Mouse (Mus musculus) testis, postnatal 10 days (tissue): ENCODE measurements around the gene Tmub2.
"Not testable (repeated sequence)": the region's sequence is repeated elsewhere in the genome, so short reads cannot be mapped to it uniquely, and the experiment has no call there.

Experiments
- DNase-seq: peaks from one replicate; pipeline ENCODE4 v3.0.0; 2021; ENCODE audit warnings: low spot score

Tmub2 gene

DNA sequence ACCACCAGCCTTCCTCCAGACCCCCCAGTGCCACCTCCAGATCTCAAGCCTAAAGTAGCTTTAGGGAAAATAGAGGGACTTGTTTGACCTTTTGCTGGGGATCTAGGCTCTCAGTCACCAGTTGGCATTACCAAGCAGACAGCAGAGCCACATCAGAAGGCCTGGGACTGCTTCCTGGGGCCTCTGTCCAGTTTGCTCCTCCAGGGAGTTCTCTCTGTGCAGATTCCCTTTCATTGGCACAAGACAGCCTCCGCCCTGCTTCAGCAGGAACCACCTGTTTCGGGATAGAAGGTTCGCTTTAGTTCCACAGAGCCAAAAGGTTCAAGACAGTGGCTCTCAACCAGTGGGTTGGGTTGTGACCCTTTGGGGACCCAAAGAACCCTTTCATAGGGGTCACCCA is 5.1 kb upstream of the Tmub2 start:
- DNase-seq, result no peak

DNA sequence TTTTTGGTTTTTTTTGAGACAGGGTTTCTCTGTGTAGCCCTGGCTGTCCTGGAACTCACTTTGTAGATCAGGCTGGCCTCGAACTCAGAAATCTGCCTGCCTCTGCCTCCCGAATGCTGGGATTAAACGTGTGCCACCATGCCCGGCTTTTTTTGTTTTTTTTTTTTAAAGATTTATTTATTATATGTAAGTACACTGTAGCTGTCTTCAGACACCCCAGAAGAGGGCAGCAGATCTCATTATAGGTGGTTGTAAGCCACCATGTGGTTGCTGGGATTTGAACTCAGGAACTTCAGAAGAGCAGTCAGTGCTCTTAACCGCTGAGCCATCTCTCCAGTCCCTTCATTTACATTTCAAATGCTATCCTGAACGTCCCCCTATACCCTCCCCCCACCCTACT is 4.5 kb upstream of the Tmub2 start:
- not testable (repeated sequence) for DNase-seq

- no peak for DNase-seq
Measured at GRCm38 (mm10) chr11:102283922-102284321, 809 bp upstream of the Tmub2 start.

DNA sequence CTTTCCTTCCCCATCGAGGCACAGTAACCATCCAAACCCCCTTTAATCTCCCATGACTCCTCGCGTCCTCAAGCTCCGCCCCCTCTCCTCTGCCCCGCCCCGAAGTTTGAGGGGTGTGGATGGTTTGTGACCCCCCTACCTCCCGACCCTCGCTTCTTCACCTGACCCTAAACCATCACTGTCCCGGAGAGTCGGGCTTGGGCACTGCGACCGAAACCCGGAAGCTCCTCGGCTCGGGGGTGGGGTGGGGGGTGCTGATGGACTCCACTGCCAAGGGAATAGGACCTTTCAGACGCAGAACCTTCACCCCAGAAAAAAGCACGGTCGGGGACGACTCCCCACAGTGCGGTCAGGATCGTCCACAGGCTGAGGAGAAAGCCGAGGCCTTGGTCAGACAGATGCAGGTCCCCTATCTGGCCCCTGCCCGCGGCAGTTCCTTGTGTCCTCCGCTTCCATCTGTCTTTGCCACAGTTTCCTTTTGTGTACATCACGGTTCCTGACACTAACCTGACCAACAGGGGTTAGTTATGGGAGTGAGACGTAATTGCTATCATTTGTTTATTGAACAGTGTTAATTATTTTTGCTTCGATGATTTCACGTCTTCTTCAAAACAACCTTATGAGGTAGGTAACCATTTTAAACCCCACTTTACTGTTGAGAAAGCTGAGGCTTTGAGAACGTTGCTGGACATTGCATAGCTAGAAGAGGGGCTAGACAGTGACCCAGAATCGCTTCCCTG is 534 bp downstream of the Tmub2 start:
- DNase-seq, result peak; percentile 88

DNA sequence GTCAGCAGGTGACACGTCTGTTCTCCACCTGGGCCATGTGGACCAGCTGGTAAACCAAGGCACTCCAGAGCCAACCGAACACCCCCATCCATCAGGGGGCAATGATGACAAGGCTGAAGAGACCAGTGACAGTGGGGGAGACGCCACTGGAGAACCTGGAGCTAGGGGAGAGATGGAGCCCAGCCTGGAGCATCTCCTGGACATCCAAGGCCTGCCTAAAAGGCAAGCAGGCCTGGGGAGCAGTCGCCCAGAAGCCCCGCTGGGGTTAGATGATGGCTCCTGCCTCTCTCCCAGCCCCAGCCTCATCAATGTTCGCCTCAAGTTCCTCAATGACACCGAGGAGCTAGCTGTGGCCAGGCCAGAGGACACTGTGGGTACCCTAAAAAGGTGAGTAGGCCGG is 2.8 kb downstream of the Tmub2 start:
- no peak for DNase-seq

GRCm38 (mm10) chr11:102288027-102288804 is 3.5 kb downstream of the Tmub2 start:
- peak; percentile 39 for DNase-seq

- no peak for DNase-seq
Measured at GRCm38 (mm10) chr11:102288913-102289312, 4.2 kb downstream of the Tmub2 start.

GRCm38 (mm10) chr11:102289511-102290100 is 4.9 kb downstream of the Tmub2 start:
- peak; percentile 46 for DNase-seq

DNA sequence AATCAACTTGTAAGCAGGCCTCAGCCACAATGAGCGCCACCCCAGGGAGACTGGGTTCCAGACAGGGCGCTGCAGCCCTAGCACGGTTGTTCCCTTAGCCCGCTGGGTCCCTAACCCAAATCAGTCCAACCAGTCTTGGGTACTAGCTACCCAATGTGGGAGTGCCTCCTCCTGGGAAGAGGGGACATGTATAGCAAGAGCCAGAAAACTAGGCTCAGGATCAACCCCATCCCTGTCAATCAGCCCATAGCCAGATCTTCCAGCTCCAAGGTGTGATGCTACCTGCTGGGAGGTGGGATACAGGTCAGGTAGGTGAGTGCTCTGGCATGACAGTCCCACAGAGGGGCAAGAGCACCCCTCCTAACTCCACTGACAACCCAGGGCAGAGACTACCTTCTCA is 5.4 kb downstream of the Tmub2 start:
- DNase-seq, result peak; percentile 42

GRCm38 (mm10) chr11:102291051-102291535 is 6.4 kb downstream of the Tmub2 start:
- DNase-seq, result peak; percentile 65

DNA sequence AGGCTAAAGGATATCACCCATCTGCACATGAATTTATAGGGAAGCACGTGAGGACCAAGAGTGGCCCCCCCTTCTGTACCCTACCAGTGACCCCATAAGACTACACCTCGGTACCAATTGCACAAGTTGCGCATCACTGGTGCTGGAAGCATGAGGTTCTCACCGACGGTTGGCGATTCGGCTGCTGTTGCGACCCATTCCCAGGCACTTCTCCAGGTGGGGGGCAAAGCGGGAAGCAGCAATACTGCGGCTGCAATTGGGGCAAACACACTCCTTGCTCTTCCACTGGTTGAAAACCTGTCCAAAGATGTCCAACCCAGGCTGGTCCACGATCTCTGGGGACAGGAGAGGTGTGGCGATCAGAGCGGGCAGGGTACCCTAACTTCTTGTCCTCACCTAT is 9.2 kb downstream of the Tmub2 start:
- DNase-seq, result peak; percentile 42

DNA sequence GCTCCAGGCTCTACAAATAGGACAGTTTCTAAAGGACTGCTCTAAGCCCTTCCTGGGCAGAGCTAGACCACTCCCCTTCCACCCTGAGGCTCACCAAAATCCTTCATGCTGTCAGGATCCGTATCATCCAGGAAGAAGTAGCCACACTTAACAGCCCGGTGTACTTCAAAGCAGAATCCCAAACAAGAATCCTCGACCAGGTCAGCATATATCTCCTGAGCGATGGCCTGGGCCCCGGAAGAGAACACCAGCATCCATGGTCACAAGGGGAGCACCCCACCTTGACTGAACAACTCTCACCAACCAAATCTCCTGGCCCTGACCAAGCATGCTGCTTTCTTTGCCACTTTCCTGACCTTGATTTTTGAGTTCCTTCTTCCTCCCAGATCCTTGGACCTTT is 9.7 kb downstream of the Tmub2 start:
- DNase-seq, result peak; percentile 39

- peak; percentile 44 for DNase-seq
Measured at GRCm38 (mm10) chr11:102294887-102295597, 10.3 kb downstream of the Tmub2 start.

DNA sequence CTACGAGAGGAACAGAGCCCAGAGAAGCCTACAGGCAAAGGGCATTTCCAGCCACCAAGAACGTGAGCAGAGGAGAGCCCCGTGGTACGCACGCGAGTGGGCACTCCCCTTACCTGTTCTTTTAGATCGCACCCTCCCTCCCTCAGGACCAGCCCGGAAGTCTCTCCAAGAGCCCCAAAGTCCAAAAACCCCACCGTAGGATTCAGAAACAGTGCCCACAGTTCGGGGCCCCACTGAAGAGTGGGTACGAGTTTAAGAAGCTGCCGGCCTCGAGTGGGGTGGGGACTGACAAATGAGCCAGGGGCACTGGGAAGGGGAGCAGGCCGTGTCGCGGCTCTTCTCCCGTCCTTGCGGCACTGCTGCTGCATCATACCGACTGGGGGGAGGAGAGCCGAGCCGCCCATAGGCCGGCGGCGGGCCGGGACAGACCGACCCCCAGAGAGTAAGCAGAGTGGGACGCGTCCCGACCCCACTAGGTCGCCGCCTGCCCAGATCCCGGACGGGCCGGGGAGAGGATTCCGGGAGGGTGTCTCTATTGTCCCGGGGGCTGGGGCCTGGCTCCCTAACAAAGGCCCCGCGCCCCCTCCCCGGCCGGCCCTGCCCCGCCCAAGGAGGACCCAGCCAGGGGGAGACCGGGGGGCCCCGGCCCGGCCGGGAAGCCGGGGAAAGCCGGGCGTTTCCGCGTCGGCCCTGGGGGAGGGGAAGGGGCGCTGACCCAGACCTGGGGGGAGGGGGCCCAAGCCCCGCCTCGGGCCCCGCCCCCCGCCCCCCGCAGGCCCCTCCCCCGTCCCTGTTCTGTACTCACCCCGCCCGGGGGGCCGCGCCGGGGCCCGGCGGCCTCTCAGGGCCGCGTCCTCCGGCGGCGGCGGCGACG is 11.1 kb downstream of the Tmub2 start:
- DNase-seq, result peak; percentile 82

- peak; percentile 98 for DNase-seq
Measured at GRCm38 (mm10) chr11:102296491-102297472, 12.1 kb downstream of the Tmub2 start, which contains the start of gene Atxn7l3. Atxn7l3 (minus strand) TSS chr11:102296631.

DNA sequence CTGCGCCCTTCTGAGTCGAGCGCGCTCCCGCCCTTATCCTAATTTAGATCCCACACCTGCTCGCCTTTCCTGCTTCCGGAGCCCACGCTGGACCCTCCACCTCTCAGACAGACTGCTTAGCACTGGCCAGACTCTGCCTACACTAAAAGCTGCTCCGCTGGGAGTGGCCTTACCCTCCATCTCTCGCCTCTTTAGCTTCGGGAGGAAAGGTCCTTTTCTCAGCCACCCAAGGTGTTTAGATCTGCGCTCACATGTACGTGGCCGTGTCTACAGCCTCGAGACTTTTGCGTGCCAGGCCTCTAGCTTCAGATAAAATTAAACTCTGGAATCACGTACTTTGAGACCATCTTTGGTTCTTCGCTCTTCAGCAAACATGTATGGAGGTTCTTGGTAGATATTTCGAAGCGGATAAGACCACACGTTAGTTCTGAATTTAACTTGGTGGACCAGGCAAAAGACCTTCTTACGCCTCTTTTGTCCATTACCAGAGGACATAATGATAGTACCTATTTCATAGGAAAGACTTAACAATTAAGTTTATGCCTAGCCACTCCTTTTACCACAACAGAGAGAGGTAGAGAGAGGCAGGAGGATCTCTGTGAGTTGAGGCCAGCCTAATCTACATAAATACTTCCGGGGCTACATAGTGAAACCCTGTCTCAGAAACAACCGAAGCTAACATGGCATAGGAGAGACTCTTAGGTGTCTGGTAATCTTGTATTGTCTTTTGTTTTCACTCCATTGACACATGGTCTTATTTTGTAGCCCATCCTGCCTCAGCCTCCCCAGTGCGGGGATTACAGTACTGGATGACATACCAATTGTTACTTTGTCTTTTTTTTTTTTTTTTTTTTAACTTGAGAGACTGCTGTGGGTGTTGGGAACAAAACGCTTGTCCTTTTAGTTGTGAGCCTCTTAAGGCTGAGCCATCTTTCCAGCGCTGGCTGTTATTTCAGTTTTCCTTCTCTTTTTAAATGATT is 13.1 kb downstream of the Tmub2 start:
- no peak for DNase-seq

DNA sequence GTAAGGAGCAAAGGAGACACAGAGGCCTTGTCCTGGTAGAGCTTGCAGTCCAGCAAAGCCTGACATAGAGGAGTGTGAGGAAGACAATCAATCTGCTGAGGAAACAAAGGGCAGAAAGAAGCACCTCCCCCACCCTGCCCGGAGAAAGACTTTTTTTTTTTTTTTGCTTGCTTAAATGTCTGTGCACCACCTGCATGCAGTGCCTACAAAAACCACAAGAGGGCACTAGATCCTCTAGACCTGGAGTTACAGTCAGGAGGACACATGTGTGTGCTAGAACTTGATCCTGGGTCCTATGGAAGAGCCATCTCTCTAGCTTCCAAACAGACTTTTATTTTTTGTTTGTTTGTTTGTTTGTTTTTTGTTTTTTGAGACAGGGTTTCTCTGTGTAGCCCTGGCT is 15.1 kb downstream of the Tmub2 start:
- DNase-seq, result peak; percentile 81

GRCm38 (mm10) chr11:102304141-102304540 is 19.4 kb downstream of the Tmub2 start:
- DNase-seq, result no peak

DNA sequence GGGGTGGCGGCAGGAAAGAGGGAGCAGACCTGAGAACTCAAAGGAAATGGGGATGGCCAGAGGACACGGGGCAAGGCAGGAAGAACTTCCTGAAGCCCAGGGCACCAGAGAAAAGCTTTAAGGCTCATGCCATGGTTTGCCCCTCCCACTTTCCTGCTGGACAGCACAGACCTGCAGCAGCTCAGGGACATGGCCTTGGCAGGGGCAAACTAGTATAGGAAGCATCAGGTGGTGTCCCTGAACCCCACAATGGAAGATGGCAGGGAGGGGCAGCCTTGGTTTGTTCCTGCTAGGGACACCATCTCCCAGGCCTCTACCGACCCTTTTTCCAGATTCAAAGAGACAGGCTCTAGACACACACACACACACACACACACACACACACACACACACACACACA is 20.6 kb downstream of the Tmub2 start:
- peak; percentile 51 for DNase-seq
